Mouse (Mus musculus): Measurements from ENCODE around the gene Dok4.
"Not testable (repeated sequence)": the region's sequence is repeated elsewhere in the genome, so short reads cannot be mapped to it uniquely, and the experiment has no call there.

Dok4 gene

DNA sequence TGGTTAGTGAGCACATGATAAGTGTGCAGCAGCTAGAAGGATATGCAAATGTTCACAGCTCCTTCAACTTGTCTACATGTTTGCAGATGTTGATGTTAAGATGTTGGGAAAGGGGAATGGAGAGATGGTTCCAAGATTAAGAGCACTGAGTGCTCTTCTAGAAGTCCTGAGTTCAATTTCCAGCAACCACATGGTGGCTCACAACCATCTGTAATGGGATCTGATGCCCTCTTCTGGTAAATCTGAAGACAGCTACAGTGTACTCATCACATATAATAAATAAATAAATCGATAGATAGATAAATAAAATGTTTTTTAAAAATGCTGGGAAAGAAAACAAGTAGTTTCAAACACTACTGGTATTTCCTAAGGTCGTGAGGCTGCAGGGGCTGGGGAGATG is 34.9 kb downstream of the Dok4 start:
- DNase-seq (ENCODE audit: low read depth, low spot score): no peak

DNA sequence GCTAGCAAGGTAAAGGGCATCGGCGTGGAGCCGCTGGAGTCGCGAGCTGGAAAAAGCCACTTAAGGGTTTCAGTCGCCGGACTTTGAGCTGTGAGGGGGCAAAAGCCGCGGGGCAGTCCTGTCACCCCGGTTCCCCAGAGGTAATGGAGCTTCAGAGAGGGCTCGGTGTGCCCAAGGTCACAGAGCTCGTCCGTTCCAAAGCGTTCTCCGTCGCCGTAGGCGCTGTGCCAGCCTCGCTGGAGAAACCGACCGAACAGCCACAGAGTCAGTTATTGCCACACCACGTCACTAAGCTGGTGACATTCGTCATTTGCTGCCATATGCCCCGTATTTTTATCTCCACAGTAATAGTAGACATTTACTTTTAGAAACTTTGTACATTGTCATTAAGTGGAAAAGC is 37.5 kb downstream of the Dok4 start:
- no peak for DNase-seq (ENCODE audit: low read depth, low spot score)

GRCm38 (mm10) chr8:94837662-94838574 is 38.2 kb downstream of the Dok4 start, which contains the start of the genes Coq9 and Ciapin1:
Gene Coq9, plus strand, starts transcription at chr8:94838321.
Gene Ciapin1, minus strand, starts transcription at chr8:94838358.
- DNase-seq (ENCODE audit: low read depth, low spot score): peak; percentile 99

GRCm38 (mm10) chr8:94836456-94837240 is 39.5 kb downstream of the Dok4 start:
- no peak for DNase-seq (ENCODE audit: low read depth, low spot score)

GRCm38 (mm10) chr8:94835751-94836150 is 40.4 kb downstream of the Dok4 start:
- not testable (repeated sequence) for DNase-seq (ENCODE audit: low read depth, low spot score)

- DNase-seq (ENCODE audit: low read depth, low spot score): not testable (repeated sequence)
Observed at GRCm38 (mm10) chr8:94833901-94834405, 42.2 kb downstream of the Dok4 start.

GRCm38 (mm10) chr8:94828284-94828683 is 47.8 kb downstream of the Dok4 start:
- no peak for DNase-seq (ENCODE audit: low read depth, low spot score)

DNA sequence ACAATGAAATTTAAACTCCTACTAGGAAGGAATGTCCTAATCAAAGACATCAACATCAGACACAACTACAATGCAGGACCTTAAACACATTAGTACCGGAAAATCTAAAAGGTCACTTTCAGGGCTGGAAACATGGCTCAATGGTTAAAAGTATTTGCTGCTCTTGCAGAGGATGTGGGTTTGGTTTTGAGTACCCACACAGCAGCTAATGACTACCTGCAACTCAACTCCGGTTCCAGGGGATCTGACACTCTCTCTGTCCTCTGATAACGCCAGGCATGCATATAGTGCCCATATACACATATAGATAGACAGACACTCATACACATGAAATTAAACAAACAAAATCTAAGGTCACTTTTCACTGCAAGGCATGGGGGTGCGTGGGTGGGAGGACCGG is 49.9 kb downstream of the Dok4 start:
- DNase-seq (ENCODE audit: low read depth, low spot score): no peak

DNA sequence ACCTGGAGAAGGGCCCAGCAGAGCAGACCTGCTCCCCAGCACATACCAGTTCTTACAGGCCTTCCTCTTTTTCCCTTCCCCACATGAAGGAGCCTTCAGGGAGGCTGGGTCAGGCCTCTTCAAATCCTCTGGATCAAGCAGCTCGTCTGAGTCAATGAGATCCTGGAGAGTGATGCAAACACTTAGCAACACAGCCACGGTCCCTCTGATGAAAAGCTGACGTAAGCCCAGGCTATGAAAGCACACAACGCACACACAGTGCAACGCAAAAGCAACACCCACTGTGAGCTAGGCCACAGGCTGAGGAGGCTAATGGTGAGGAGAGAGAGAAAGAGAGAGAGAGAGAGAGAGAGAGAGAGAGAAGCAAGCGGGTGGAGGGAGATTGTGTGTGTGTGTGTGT is 51.0 kb downstream of the Dok4 start:
- DNase-seq (ENCODE audit: low read depth, low spot score): no peak

DNA sequence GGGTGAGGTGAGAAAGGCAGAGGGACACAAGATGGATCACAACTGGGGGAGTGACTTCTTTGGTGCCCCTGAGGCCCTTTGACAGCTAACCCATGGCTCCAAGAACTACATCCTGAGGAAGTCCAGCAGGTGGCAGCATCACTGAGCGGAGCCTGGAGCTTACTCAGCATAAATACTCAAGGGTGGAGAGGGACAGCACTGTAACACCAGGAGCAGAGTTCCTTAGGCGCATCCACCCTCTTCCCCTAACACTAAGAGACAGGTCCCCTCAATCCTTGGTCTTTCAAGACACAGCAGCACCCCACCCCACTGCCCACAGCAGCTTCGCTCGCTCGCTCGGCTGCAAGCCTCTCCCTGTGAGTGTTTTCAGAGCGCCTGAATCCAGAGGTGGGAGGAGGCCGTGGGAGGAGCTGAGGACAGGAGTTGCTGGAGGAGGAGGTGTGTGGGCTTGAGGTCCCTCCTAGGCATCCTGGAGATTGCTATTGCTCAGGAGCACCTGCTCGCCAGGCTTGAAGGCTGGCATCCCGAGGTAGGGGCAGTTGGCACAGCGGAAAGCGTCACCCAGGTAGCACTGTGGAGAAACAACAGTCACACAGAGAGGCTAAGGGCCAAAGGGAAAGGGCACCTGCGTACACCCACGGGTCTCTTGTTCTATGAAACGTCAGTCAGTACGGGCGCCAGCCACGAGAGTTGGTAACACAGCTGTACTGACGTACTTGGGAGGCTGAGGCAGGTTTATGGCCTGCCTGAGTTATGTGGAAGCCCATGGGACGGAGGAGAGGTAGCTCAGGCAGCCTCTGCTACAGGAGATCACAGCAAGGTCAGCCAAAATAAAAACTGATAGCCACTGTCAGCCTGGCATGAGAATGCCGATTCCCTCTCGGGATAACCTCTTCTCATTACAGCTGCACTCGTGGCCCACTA is 53.2 kb downstream of the Dok4 start:
- DNase-seq (ENCODE audit: low read depth, low spot score): peak; percentile 86

DNA sequence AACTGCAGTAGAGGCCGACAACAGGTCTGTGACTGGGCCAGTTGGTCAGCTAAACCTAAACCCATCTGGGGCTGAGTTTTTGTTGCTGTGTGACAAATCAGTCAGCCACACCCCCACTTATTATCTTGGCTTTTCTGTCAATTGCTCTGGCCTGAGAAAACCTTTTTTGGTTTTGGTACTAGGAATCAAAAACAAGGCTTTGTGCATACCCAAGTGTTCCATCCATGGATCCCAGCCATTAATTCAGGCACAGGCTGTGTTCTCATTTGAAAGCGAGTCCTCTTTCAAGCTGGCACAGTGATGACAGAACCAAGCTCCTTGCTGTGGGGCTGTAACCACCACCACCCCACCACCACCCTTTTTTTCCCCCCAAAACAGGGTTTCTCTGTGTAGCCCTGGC is 54.7 kb downstream of the Dok4 start:
- no peak for DNase-seq (ENCODE audit: low read depth, low spot score)

- peak; percentile 84 for DNase-seq (ENCODE audit: low read depth, low spot score)
Observed at GRCm38 (mm10) chr8:94820553-94820952, 55.6 kb downstream of the Dok4 start.

DNA sequence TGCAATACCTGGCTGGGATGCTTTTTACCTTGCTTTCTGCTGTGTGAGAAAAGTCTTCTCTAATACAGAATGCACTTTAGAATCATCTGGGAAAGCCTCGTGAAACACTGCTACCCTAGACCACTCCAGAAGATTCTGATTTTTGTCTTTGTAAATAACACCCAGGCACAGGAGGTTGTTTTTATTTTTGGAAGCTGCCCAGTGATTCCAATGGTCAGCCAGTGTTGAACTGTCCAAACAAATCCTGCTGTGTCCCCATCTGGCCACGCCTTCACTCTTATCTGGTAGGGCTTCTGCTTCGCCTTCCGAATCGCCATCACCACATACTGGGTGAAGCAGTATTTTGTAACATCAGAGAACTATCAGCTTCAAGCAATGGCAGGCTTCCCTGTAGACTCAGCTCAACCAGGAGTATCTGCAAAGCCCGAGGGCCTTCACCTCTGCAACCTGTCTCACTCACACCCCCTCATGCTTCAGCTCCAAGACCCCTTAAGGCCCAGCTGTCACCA is 56.4 kb downstream of the Dok4 start:
- DNase-seq (ENCODE audit: low read depth, low spot score): no peak

- DNase-seq (ENCODE audit: low read depth, low spot score): no peak
Observed at GRCm38 (mm10) chr8:94817933-94818332, 58.2 kb downstream of the Dok4 start.

- peak; percentile 36 for DNase-seq (ENCODE audit: low read depth, low spot score)
Observed at GRCm38 (mm10) chr8:94814556-94814955, 61.6 kb downstream of the Dok4 start.

Measured in ZHBTc4 (cell line).